Mouse (Mus musculus) G1E (cell line): Measurements from ENCODE around the gene Tll2.

Experiments
- CTCF ChIP-seq: IDR thresholded peaks from 2 replicates; pipeline ENCODE4 v1.5.1; 2012; ENCODE audit warnings: low read depth, low read length, inconsistent platforms, mixed read lengths
- GATA1 ChIP-seq: IDR thresholded peaks from 2 replicates; pipeline ENCODE4 v1.6.1; 2012; ENCODE audit warnings: borderline replicate concordance, low read length, inconsistent platforms, mixed read lengths
- POLR2AphosphoS5 ChIP-seq: IDR thresholded peaks from 2 replicates; pipeline ENCODE4 v1.6.1; 2012; ENCODE audit warnings: low read depth, low read length, inconsistent platforms; ENCODE audit not compliant: insufficient replicate concordance
- TAL1 ChIP-seq: conservative IDR thresholded peaks from 2 replicates; pipeline ENCODE4 v1.6.1; 2012; ENCODE audit warnings: low read depth, low read length, inconsistent platforms, mixed read lengths

GRCm38 (mm10) chr19:41086289-41086688 is 120.3 kb downstream of the Tll2 start:
- TF ChIP-seq CTCF (no peak), TAL1 (no peak), POLR2AphosphoS5 (no peak), GATA1 (no peak)
